Mouse (Mus musculus) thymus, adult 2 months (tissue): ENCODE measurements around the gene Mmd2.

ENCODE experiments used
- CTCF ChIP-seq: fragments of 200-500 bp; IDR thresholded peaks from 2 replicates; pipeline ENCODE4 v1.5.1; 2012; ENCODE audit warnings: mild to moderate bottlenecking, control low read depth, low read length, moderate library complexity, borderline replicate concordance; ENCODE audit not compliant: control insufficient read depth, poor library complexity, insufficient read depth; ENCODE audit errors: extremely low read depth
- POLR2A ChIP-seq: fragments of 200-500 bp; IDR thresholded peaks from 2 replicates; pipeline ENCODE4 v1.6.1; 2012; ENCODE audit warnings: mild to moderate bottlenecking, low read length, control low read depth, moderate library complexity; ENCODE audit not compliant: control insufficient read depth, poor library complexity, insufficient read depth; ENCODE audit errors: extremely low read depth

GRCm38 (mm10) chr5:142549961-142550705, 58.5 kb downstream of the Mmd2 start:
- TF ChIP-seq POLR2A (no peak), CTCF (no peak)
